ENCODE assay signal across 10 mouse cellular contexts in genomic region chr11:85837291-85837647, GRCm38 (mm10). TPM values are rescaled to one million over a fixed set of nuclear protein-coding genes. Genes with fewer than 3 reads are reported as not detected.
DNase-seq lines count a peak whose midpoint lies in the region; ATAC-seq lines count a peak whose summit lies in the region.
"Had no signal": no experiment of that assay in that cellular context is flagged by ENCODE, and none has a peak within 500 bp of the region (broad histone marks: within the 10 kb centered on the region; RNA-seq: fewer than 3 reads in every experiment).

No protein-coding gene starts in this region.

- no peak overlapping the region for H3K27ac ChIP-seq in forebrain, embryonic 12.5 days
- no peak overlapping the region for H3K27ac ChIP-seq in forebrain, embryonic 15.5 days (replicated peaks)
- peak overlapping the region; percentile 97 for H3K27ac ChIP-seq in lung, embryonic 15.5 days
- no peak overlapping the region for H3K27ac ChIP-seq in hindbrain, embryonic 16.5 days (ENCODE audit: low read depth, low read length)

- 2% methylated on average over 18 of the region's 18 CpGs for WGBS in forebrain, embryonic 12.5 days
- WGBS in forebrain, embryonic 15.5 days: under 1% methylated on average over 18 of the region's 18 CpGs
- 3% methylated on average over 18 of the region's 18 CpGs for WGBS in lung, embryonic 15.5 days
- 4% methylated on average over 18 of the region's 18 CpGs for WGBS in hindbrain, embryonic 16.5 days

- H3K4me2 ChIP-seq in forebrain, embryonic 12.5 days: no peak overlapping the region
- H3K4me2 ChIP-seq in forebrain, embryonic 15.5 days (replicated peaks): no peak overlapping the region
- peak overlapping the region; percentile 87 for H3K4me2 ChIP-seq in lung, embryonic 15.5 days
- peak overlapping the region; percentile 28 for H3K4me2 ChIP-seq in hindbrain, embryonic 16.5 days (ENCODE audit: low read length)

- H3K4me1 ChIP-seq in forebrain, embryonic 12.5 days: peaks cover 38% of the 10 kb centered on the region
- peaks cover 36% of the 10 kb centered on the region for H3K4me1 ChIP-seq in forebrain, embryonic 15.5 days
- H3K4me1 ChIP-seq in lung, embryonic 15.5 days: peaks cover 27% of the 10 kb centered on the region; the same call in 1 of the 2 replicates
- H3K4me1 ChIP-seq in hindbrain, embryonic 16.5 days (ENCODE audit: control insufficient read depth, insufficient read depth, low read depth, low read length): peaks cover 21% of the 10 kb centered on the region

- H3K36me3 ChIP-seq in forebrain, embryonic 12.5 days (replicated peaks): no peaks in the 10 kb centered on the region
- no peaks in the 10 kb centered on the region for H3K36me3 ChIP-seq in forebrain, embryonic 15.5 days
- no peaks in the 10 kb centered on the region for H3K36me3 ChIP-seq in lung, embryonic 15.5 days
- H3K36me3 ChIP-seq in hindbrain, embryonic 16.5 days (ENCODE audit: control insufficient read depth, insufficient read depth, low read length): no peaks in the 10 kb centered on the region

- H3K27me3 ChIP-seq in forebrain, embryonic 12.5 days: peaks cover 98% of the 10 kb centered on the region
- H3K27me3 ChIP-seq in forebrain, embryonic 15.5 days: peaks cover 85% of the 10 kb centered on the region
- H3K27me3 ChIP-seq in lung, embryonic 15.5 days: peaks cover 80% of the 10 kb centered on the region
- H3K27me3 ChIP-seq in hindbrain, embryonic 16.5 days (replicated peaks; ENCODE audit: control insufficient read depth, insufficient read depth, low read length): peaks cover 51% of the 10 kb centered on the region

- no peak for DNase-seq in lung, postnatal 10 days
- DNase-seq in retina, postnatal 1 day: peak; percentile 60
- DNase-seq in urinary bladder, postnatal 25 days (ENCODE audit: low spot score): no peak
- no peak for DNase-seq in adrenal gland, postnatal 25 days

- no peaks in the 10 kb centered on the region for H3K9me3 ChIP-seq in forebrain, embryonic 12.5 days
- H3K9me3 ChIP-seq in forebrain, embryonic 15.5 days: no peaks in the 10 kb centered on the region
- no peaks in the 10 kb centered on the region for H3K9me3 ChIP-seq in lung, embryonic 15.5 days
- H3K9me3 ChIP-seq in hindbrain, embryonic 16.5 days (ENCODE audit: control insufficient read depth, low read length): no peaks in the 10 kb centered on the region

- H3K9ac ChIP-seq in forebrain, embryonic 12.5 days: no peak overlapping the region
- no peak overlapping the region for H3K9ac ChIP-seq in forebrain, embryonic 15.5 days (replicated peaks)
- peak overlapping the region; percentile 74 for H3K9ac ChIP-seq in lung, embryonic 15.5 days
- H3K9ac ChIP-seq in hindbrain, embryonic 16.5 days (ENCODE audit: low read depth, low read length): no peak overlapping the region

- no peak for ATAC-seq in forebrain, embryonic 12.5 days (ENCODE audit: low FRiP score)
- ATAC-seq in forebrain, embryonic 15.5 days (replicated peaks): no peak
- no peak for ATAC-seq in lung, embryonic 15.5 days (ENCODE audit: borderline replicate concordance, extremely low read depth, low FRiP score, low TSS enrichment)
- ATAC-seq in hindbrain, embryonic 16.5 days: no peak

- H3K4me3 ChIP-seq in forebrain, embryonic 12.5 days (replicated peaks): peak overlapping the region; percentile 16
- no peak overlapping the region; the same call in 1 of the 2 replicates for H3K4me3 ChIP-seq in forebrain, embryonic 15.5 days
- H3K4me3 ChIP-seq in lung, embryonic 15.5 days: peak overlapping the region; percentile 64
- H3K4me3 ChIP-seq in hindbrain, embryonic 16.5 days (ENCODE audit: low read length): peak overlapping the region; percentile 25

RNA-seq across cellular contexts. Expression of gene Tbx2, which starts 4.9 kb away (rescaled TPM):
- 0.81 and 1.0 TPM in 2 replicates for polyA plus RNA-seq in forebrain, embryonic 12.5 days (2016; fragmentation: Nextera tagmentation; extraction: Ambion mirVana)
- polyA plus RNA-seq in forebrain, embryonic 15.5 days (2015; fragmentation: Nextera tagmentation; extraction: Ambion mirVana): 0.76 and 0.86 TPM in 2 replicates
- 40.9 and 44.9 TPM in 2 replicates for polyA plus RNA-seq in lung, embryonic 15.5 days (2015; fragmentation: Nextera tagmentation; extraction: Ambion mirVana)
- polyA plus RNA-seq in hindbrain, embryonic 16.5 days (2015; fragmentation: Nextera tagmentation; extraction: Ambion mirVana): 0.64 and 1.0 TPM in 2 replicates
- total RNA-seq in adrenal gland, postnatal 25 days (2021): 25.6 and 27.5 TPM in 2 replicates

RNA-seq across cellular contexts. Expression of gene Gm11444, which starts 12.9 kb away (rescaled TPM):
- polyA plus RNA-seq in forebrain, embryonic 12.5 days (2016; fragmentation: Nextera tagmentation; extraction: Ambion mirVana): not detected in 2 replicates
- polyA plus RNA-seq in forebrain, embryonic 15.5 days (2015; fragmentation: Nextera tagmentation; extraction: Ambion mirVana): not detected in 2 replicates
- polyA plus RNA-seq in lung, embryonic 15.5 days (2015; fragmentation: Nextera tagmentation; extraction: Ambion mirVana): 0.62 TPM in 1 of 2 replicates, not detected in the other
- not detected in 2 replicates for polyA plus RNA-seq in hindbrain, embryonic 16.5 days (2015; fragmentation: Nextera tagmentation; extraction: Ambion mirVana)
- not detected in 2 replicates for total RNA-seq in adrenal gland, postnatal 25 days (2021)
- total RNA-seq: adrenal gland, postnatal 10 days had no signal
- polyA plus RNA-seq: cortical plate, adult 2 months had no signal

RNA-seq across cellular contexts. Expression of gene Tbx4, which starts 49.0 kb away (rescaled TPM):
- polyA plus RNA-seq in forebrain, embryonic 12.5 days (2016; fragmentation: Nextera tagmentation; extraction: Ambion mirVana): 0.23 and 0.42 TPM in 2 replicates
- 0.11 and 0.25 TPM in 2 replicates for polyA plus RNA-seq in forebrain, embryonic 15.5 days (2015; fragmentation: Nextera tagmentation; extraction: Ambion mirVana)
- 78.8 and 81.3 TPM in 2 replicates for polyA plus RNA-seq in lung, embryonic 15.5 days (2015; fragmentation: Nextera tagmentation; extraction: Ambion mirVana)
- polyA plus RNA-seq in hindbrain, embryonic 16.5 days (2015; fragmentation: Nextera tagmentation; extraction: Ambion mirVana): 0.40 TPM in 2 replicates
- not detected in 2 replicates for total RNA-seq in adrenal gland, postnatal 25 days (2021)

Comparison
In these comparisons a context has a peak if more than half of its experiments do, and no peak if none do; other contexts are left out.
1. H3K4me2 ChIP-seq: peak in lung, embryonic 15.5 days (single experiment) and hindbrain, embryonic 16.5 days (single experiment); none in forebrain, embryonic 12.5 days (single experiment) and forebrain, embryonic 15.5 days (single experiment).
2. RNA of gene Tbx2, which starts 4.9 kb away (polyA plus RNA-seq): 40.9 to 44.9 TPM in lung, embryonic 15.5 days; 0.81 to 1.0 TPM in forebrain, embryonic 12.5 days, 0.76 to 0.86 TPM in forebrain, embryonic 15.5 days and 0.64 to 1.0 TPM in hindbrain, embryonic 16.5 days; every median in the first group is over 10 times any median in the second.
3. RNA of gene Tbx4, which starts 49.0 kb away (polyA plus RNA-seq): 78.8 to 81.3 TPM in lung, embryonic 15.5 days; 0.23 to 0.42 TPM in forebrain, embryonic 12.5 days, 0.40 TPM in hindbrain, embryonic 16.5 days and 0.11 to 0.25 TPM in forebrain, embryonic 15.5 days; every median in the first group is over 10 times any median in the second.